Mouse (Mus musculus): Measurements from ENCODE around the gene Cdrt4. TPM values are rescaled to one million over a fixed set of nuclear protein-coding genes. Genes with fewer than 3 reads are reported as not detected.

Gene Cdrt4
- total and polyA plus RNA-seq, 2 experiments from 2014 or later = not detected

- peak overlapping the region; percentile 36 for H3K4me2 ChIP-seq (ENCODE audit: low read depth, low read length, poor library complexity, severe bottlenecking)
- peak overlapping the region; percentile 65 for H3K27ac ChIP-seq (ENCODE audit: low read depth, low read length)
- no peaks in the 10 kb centered on the region for H3K36me3 ChIP-seq (ENCODE audit: insufficient read depth, low read length)
- WGBS = 24% methylated on average over 25 of the region's 25 CpGs
- peaks cover 3% of the 10 kb centered on the region; the same call in 1 of the 2 replicates for H3K4me1 ChIP-seq (ENCODE audit: insufficient read depth, low read length)
- DNase-seq (ENCODE audit: low spot score) (peak; percentile 97), ATAC-seq (ENCODE audit: low FRiP score) (peak; percentile 83)
- 0 out of 2 replicates have a peak overlapping the region, but pooled peaks have one; percentile 29 for H3K9ac ChIP-seq (replicated peaks; ENCODE audit: low read length, poor library complexity, severe bottlenecking)
- no peaks in the 10 kb centered on the region for H3K27me3 ChIP-seq (ENCODE audit: insufficient read depth, low read length)
- peak overlapping the region; percentile 26 for H3K4me3 ChIP-seq (ENCODE audit: low read depth, low read length)
- TF ChIP-seq CTCF (IDR thresholded peaks at IDR 0.05) = peak; percentile 98
- H3K9me3 ChIP-seq (ENCODE audit: low read length) = no peaks in the 10 kb centered on the region
These were observed 29.7 kb upstream of the Cdrt4 start for GRCm38 (mm10) chr11:62921052-62921977.

GRCm38 (mm10) chr11:62924091-62924761 lies 26.8 kb upstream of the Cdrt4 start:
- Histone ChIP-seq H3K4me3 (ENCODE audit: low read depth, low read length) (no peak overlapping the region), H3K27me3 (ENCODE audit: insufficient read depth, low read length) (no peaks in the 10 kb centered on the region), H3K4me1 (ENCODE audit: insufficient read depth, low read length) (peaks cover 3% of the 10 kb centered on the region; the same call in 1 of the 2 replicates), H3K36me3 (ENCODE audit: insufficient read depth, low read length) (no peaks in the 10 kb centered on the region), H3K4me2 (ENCODE audit: low read depth, low read length, poor library complexity, severe bottlenecking) (no peak overlapping the region), H3K9me3 (ENCODE audit: low read length) (no peaks in the 10 kb centered on the region), H3K27ac (ENCODE audit: low read depth, low read length) (no peak overlapping the region), H3K9ac (replicated peaks; ENCODE audit: low read length, poor library complexity, severe bottlenecking) (no peak overlapping the region)
- ATAC-seq (ENCODE audit: low FRiP score) (no peak), DNase-seq (ENCODE audit: low spot score) (no peak)
- WGBS = 88% methylated on average over 6 of the region's 6 CpGs
- TF ChIP-seq CTCF (IDR thresholded peaks at IDR 0.05) = no peak

- DNase-seq (ENCODE audit: low spot score) (no peak), ATAC-seq (ENCODE audit: low FRiP score) (no peak)
- Histone ChIP-seq H3K4me1 (ENCODE audit: insufficient read depth, low read length) (no peaks in the 10 kb centered on the region), H3K27me3 (ENCODE audit: insufficient read depth, low read length) (no peaks in the 10 kb centered on the region), H3K4me3 (ENCODE audit: low read depth, low read length) (no peak overlapping the region), H3K36me3 (ENCODE audit: insufficient read depth, low read length) (no peaks in the 10 kb centered on the region), H3K9me3 (ENCODE audit: low read length) (no peaks in the 10 kb centered on the region), H3K4me2 (ENCODE audit: low read depth, low read length, poor library complexity, severe bottlenecking) (no peak overlapping the region), H3K9ac (replicated peaks; ENCODE audit: low read length, poor library complexity, severe bottlenecking) (no peak overlapping the region), H3K27ac (ENCODE audit: low read depth, low read length) (no peak overlapping the region)
- TF ChIP-seq CTCF (IDR thresholded peaks at IDR 0.05) = no peak
- 86% methylated on average over 3 of the region's 3 CpGs for WGBS
These were observed 21.2 kb upstream of the Cdrt4 start for GRCm38 (mm10) chr11:62929799-62930198.

- TF ChIP-seq CTCF (IDR thresholded peaks at IDR 0.05) = no peak
- H3K9ac ChIP-seq (replicated peaks; ENCODE audit: low read length, poor library complexity, severe bottlenecking) = no peak overlapping the region
- no peak overlapping the region for H3K4me2 ChIP-seq (ENCODE audit: low read depth, low read length, poor library complexity, severe bottlenecking)
- DNase-seq (ENCODE audit: low spot score) (no peak), ATAC-seq (ENCODE audit: low FRiP score) (no peak)
- no peaks in the 10 kb centered on the region for H3K9me3 ChIP-seq (ENCODE audit: low read length)
- H3K4me3 ChIP-seq (ENCODE audit: low read depth, low read length) = no peak overlapping the region
- H3K36me3 ChIP-seq (ENCODE audit: insufficient read depth, low read length) = no peaks in the 10 kb centered on the region
- no peaks in the 10 kb centered on the region for H3K27me3 ChIP-seq (ENCODE audit: insufficient read depth, low read length)
- WGBS = 89% methylated on average over 4 of the region's 4 CpGs
- no peak overlapping the region for H3K27ac ChIP-seq (ENCODE audit: low read depth, low read length)
- H3K4me1 ChIP-seq (ENCODE audit: insufficient read depth, low read length) = no peaks in the 10 kb centered on the region
These were observed 20.4 kb upstream of the Cdrt4 start for GRCm38 (mm10) chr11:62930574-62930973.

- no peak overlapping the region for H3K4me3 ChIP-seq (ENCODE audit: low read depth, low read length)
- H3K36me3 ChIP-seq (ENCODE audit: insufficient read depth, low read length) = no peaks in the 10 kb centered on the region
- ATAC-seq (ENCODE audit: low FRiP score) (no peak), DNase-seq (ENCODE audit: low spot score) (no peak)
- TF ChIP-seq CTCF (IDR thresholded peaks at IDR 0.05) = no peak
- no peak overlapping the region for H3K9ac ChIP-seq (replicated peaks; ENCODE audit: low read length, poor library complexity, severe bottlenecking)
- H3K9me3 ChIP-seq (ENCODE audit: low read length) = no peaks in the 10 kb centered on the region
- no peaks in the 10 kb centered on the region for H3K27me3 ChIP-seq (ENCODE audit: insufficient read depth, low read length)
- no peak overlapping the region for H3K4me2 ChIP-seq (ENCODE audit: low read depth, low read length, poor library complexity, severe bottlenecking)
- 86% methylated on average over 5 of the region's 5 CpGs for WGBS
- H3K4me1 ChIP-seq (ENCODE audit: insufficient read depth, low read length) = no peaks in the 10 kb centered on the region
- H3K27ac ChIP-seq (ENCODE audit: low read depth, low read length) = no peak overlapping the region
These were observed 19.9 kb upstream of the Cdrt4 start for GRCm38 (mm10) chr11:62931141-62931540.

GRCm38 (mm10) chr11:62933099-62933498 lies 17.9 kb upstream of the Cdrt4 start:
- Histone ChIP-seq H3K27me3 (ENCODE audit: insufficient read depth, low read length) (no peaks in the 10 kb centered on the region), H3K36me3 (ENCODE audit: insufficient read depth, low read length) (no peaks in the 10 kb centered on the region), H3K27ac (ENCODE audit: low read depth, low read length) (no peak overlapping the region), H3K4me1 (ENCODE audit: insufficient read depth, low read length) (no peaks in the 10 kb centered on the region), H3K9ac (replicated peaks; ENCODE audit: low read length, poor library complexity, severe bottlenecking) (no peak overlapping the region), H3K4me2 (ENCODE audit: low read depth, low read length, poor library complexity, severe bottlenecking) (no peak overlapping the region), H3K9me3 (ENCODE audit: low read length) (no peaks in the 10 kb centered on the region), H3K4me3 (ENCODE audit: low read depth, low read length) (no peak overlapping the region)
- ATAC-seq (ENCODE audit: low FRiP score) (no peak), DNase-seq (ENCODE audit: low spot score) (no peak)
- TF ChIP-seq CTCF (IDR thresholded peaks at IDR 0.05) = no peak
- 93% methylated on average over 9 of the region's 9 CpGs for WGBS
